8 mouse cellular contexts compared by ENCODE assay signal in genomic region chr7:29314844-29315628, GRCm38 (mm10). TPM values are rescaled to one million over a fixed set of nuclear protein-coding genes. Genes with fewer than 3 reads are reported as not detected.
DNase-seq lines count a peak whose midpoint lies in the region; ATAC-seq lines count a peak whose summit lies in the region.

No protein-coding gene starts in this region.

- H3K27ac ChIP-seq in forebrain, embryonic 12.5 days, result peak overlapping the region; percentile 96
- H3K27ac ChIP-seq in neural tube, embryonic 11.5 days (ENCODE audit: low read depth, low read length), result 0 out of 2 replicates have a peak overlapping the region, but pooled peaks have one; percentile 15

- H3K4me3 ChIP-seq in forebrain, embryonic 12.5 days (replicated peaks), result no peak overlapping the region
- no peak overlapping the region for H3K4me3 ChIP-seq in neural tube, embryonic 11.5 days (ENCODE audit: low read depth, low read length)

- H3K9me3 ChIP-seq in forebrain, embryonic 12.5 days, result no peaks in the 10 kb centered on the region
- H3K9me3 ChIP-seq in neural tube, embryonic 11.5 days (ENCODE audit: control insufficient read depth, low read length), result no peaks in the 10 kb centered on the region

- ATAC-seq in forebrain, embryonic 12.5 days (ENCODE audit: low FRiP score), result no peak
- peak; percentile 30; the same call in 1 of the 2 replicates for ATAC-seq in neural tube, embryonic 11.5 days (ENCODE audit: insufficient read depth, low FRiP score, low TSS enrichment)

- 54% methylated on average over 13 of the region's 13 CpGs for WGBS in forebrain, embryonic 12.5 days
- WGBS in neural tube, embryonic 11.5 days, result 65% methylated on average over 13 of the region's 13 CpGs

- peaks cover 88% of the 10 kb centered on the region for H3K4me1 ChIP-seq in forebrain, embryonic 12.5 days
- H3K4me1 ChIP-seq in neural tube, embryonic 11.5 days (ENCODE audit: control insufficient read depth, insufficient read depth, low read length), result peaks cover 49% of the 10 kb centered on the region

- DNase-seq in left cerebral cortex, adult 18-20 months (ENCODE audit: low spot score in 2 of 2), result peak; percentile 54 to 76
- no peak for DNase-seq in left cerebral cortex, adult 11 months (ENCODE audit: low spot score)
- DNase-seq in layer of hippocampus, postnatal 25 days (ENCODE audit: extremely low spot score in 1 of 2, low spot score in 1 of 2), result peak; percentile 36 to 54
- peak; percentile 70 for DNase-seq in neural tube, embryonic 11.5 days (ENCODE audit: low spot score)
- no peak for DNase-seq in thymus, postnatal 14 days
- DNase-seq in gastrocnemius, postnatal 4 days (ENCODE audit: low spot score in 2 of 2), result no peak
- no peak for DNase-seq in B cell, adult 2 months

- H3K36me3 ChIP-seq in forebrain, embryonic 12.5 days (replicated peaks), result peaks cover 53% of the 10 kb centered on the region
- H3K36me3 ChIP-seq in neural tube, embryonic 11.5 days (ENCODE audit: control insufficient read depth, insufficient read depth, low read length), result no peaks in the 10 kb centered on the region

- H3K27me3 ChIP-seq in forebrain, embryonic 12.5 days, result no peaks in the 10 kb centered on the region
- no peaks in the 10 kb centered on the region for H3K27me3 ChIP-seq in neural tube, embryonic 11.5 days (ENCODE audit: control insufficient read depth, insufficient read depth, low read length)

- H3K9ac ChIP-seq in forebrain, embryonic 12.5 days, result 0 out of 2 replicates have a peak overlapping the region, but pooled peaks have one; percentile 29
- no peak overlapping the region for H3K9ac ChIP-seq in neural tube, embryonic 11.5 days (ENCODE audit: low read length)

- peak overlapping the region; percentile 27 for H3K4me2 ChIP-seq in forebrain, embryonic 12.5 days
- no peak overlapping the region for H3K4me2 ChIP-seq in neural tube, embryonic 11.5 days (ENCODE audit: low read depth)

RNA-seq across cellular contexts. Expression of gene Dpf1, which starts 11.3 kb away (rescaled TPM):
- 100 to 1,000 TPM; 107 to 120 TPM for total RNA-seq in left cerebral cortex, adult 18-20 months (2021)
- polyA plus RNA-seq in forebrain, embryonic 12.5 days (2016; fragmentation: Nextera tagmentation; extraction: Ambion mirVana), result 118 and 147 TPM in 2 replicates
- total RNA-seq in layer of hippocampus, postnatal 25 days (2021), result 100 to 1,000 TPM; 100 to 111 TPM
- polyA plus RNA-seq in neural tube, embryonic 11.5 days (2014; fragmentation: Nextera tagmentation; extraction: Ambion mirVana), result 65.2 and 66.7 TPM in 2 replicates
- 1 to 10 TPM; 4.3 TPM for total RNA-seq in gastrocnemius, postnatal 4 days (2021)

RNA-seq across cellular contexts. Expression of gene Ppp1r14a, which starts 25.9 kb away (rescaled TPM):
- 10 to 100 TPM; 16.8 to 18.3 TPM for total RNA-seq in left cerebral cortex, adult 18-20 months (2021)
- polyA plus RNA-seq in forebrain, embryonic 12.5 days (2016; fragmentation: Nextera tagmentation; extraction: Ambion mirVana), result 14.8 and 16.5 TPM in 2 replicates
- 10 to 100 TPM; 28.5 to 30.7 TPM for total RNA-seq in layer of hippocampus, postnatal 25 days (2021)
- 44.2 and 55.8 TPM in 2 replicates for polyA plus RNA-seq in neural tube, embryonic 11.5 days (2014; fragmentation: Nextera tagmentation; extraction: Ambion mirVana)
- 10 to 100 TPM; 16.0 to 16.9 TPM for total RNA-seq in gastrocnemius, postnatal 4 days (2021)

RNA-seq across cellular contexts. Expression of gene Spint2, which starts 33.3 kb away (rescaled TPM):
- total RNA-seq in left cerebral cortex, adult 18-20 months (2021), result 10 to 100 TPM; 27.6 to 33.5 TPM
- polyA plus RNA-seq in forebrain, embryonic 12.5 days (2016; fragmentation: Nextera tagmentation; extraction: Ambion mirVana), result 42.2 and 45.0 TPM in 2 replicates
- 10 to 100 TPM; 17.6 to 19.2 TPM for total RNA-seq in layer of hippocampus, postnatal 25 days (2021)
- polyA plus RNA-seq in neural tube, embryonic 11.5 days (2014; fragmentation: Nextera tagmentation; extraction: Ambion mirVana), result 27.0 and 28.1 TPM in 2 replicates
- total RNA-seq in gastrocnemius, postnatal 4 days (2021), result 1 to 10 TPM; 7.3 to 9.6 TPM

Comparison
In these comparisons a context has a peak if more than half of its experiments do, and no peak if none do; other contexts are left out.
1. DNase-seq: peak in left cerebral cortex, adult 18-20 months (2 of 2), layer of hippocampus, postnatal 25 days (2 of 2) and neural tube, embryonic 11.5 days (single experiment); none in left cerebral cortex, adult 11 months (single experiment), thymus, postnatal 14 days (single experiment), gastrocnemius, postnatal 4 days (0 of 2) and B cell, adult 2 months (0 of 2).
2. RNA of gene Dpf1, which starts 11.3 kb away (total RNA-seq): 107 to 120 TPM in left cerebral cortex, adult 18-20 months and 100 to 111 TPM in layer of hippocampus, postnatal 25 days; 4.3 TPM in gastrocnemius, postnatal 4 days; every median in the first group is over 10 times any median in the second.